Mouse (Mus musculus) heart, embryonic 14.5 days (tissue): ENCODE measurements around the gene Amph. TPM values are rescaled to one million over a fixed set of nuclear protein-coding genes. Genes with fewer than 3 reads are reported as not detected.

Experiments used
- ATAC-seq: fragments of 200-750 bp; cut with Nextera tagmentation; 2 replicates; pipeline ENCODE4 v1.8.0; 2017; ENCODE audit warnings: low read depth, moderate TSS enrichment; ENCODE audit not compliant: insufficient number of reproducible peaks, insufficient read depth, low FRiP score
- H3K27ac ChIP-seq, 2 experiments: fragments of 200-500 bp in 1 of 2; fragments of 300-500 bp in 1 of 2; sonication (generic) in 1 of 2; replicated peaks in 1 of 2; 2 replicates each; pipeline ENCODE4 v1.5.1; 2012 to 2014; ENCODE audit warnings: low read depth in 2 of 2, low read length in 2 of 2, control low read depth in 1 of 2, mild to moderate bottlenecking in 1 of 2, mixed read lengths in 1 of 2; ENCODE audit not compliant: control insufficient read depth in 1 of 2, insufficient read depth in 1 of 2
- H3K27me3 ChIP-seq: fragments of 300-500 bp; sonication (generic); 2 replicates; pipeline ENCODE4 v1.6.1; 2014; ENCODE audit warnings: mild to moderate bottlenecking, low read length, control low read depth; ENCODE audit not compliant: control insufficient read depth, insufficient read depth
- H3K36me3 ChIP-seq: fragments of 300-500 bp; sonication (generic); 2 replicates; pipeline ENCODE4 v1.6.1; 2014; ENCODE audit warnings: mild to moderate bottlenecking, control low read depth, low read length, mixed read lengths; ENCODE audit not compliant: control insufficient read depth, insufficient read depth
- H3K4me1 ChIP-seq, 2 experiments: fragments of 200-500 bp in 1 of 2; fragments of 300-500 bp in 1 of 2; sonication (generic) in 1 of 2; 2 replicates each; pipeline ENCODE4 v1.6.1; 2012 to 2014; ENCODE audit warnings: low read length in 2 of 2, control low read depth in 1 of 2, mixed read lengths in 1 of 2; ENCODE audit not compliant: control insufficient read depth in 2 of 2, insufficient read depth in 2 of 2
- H3K4me2 ChIP-seq: fragments of 300-500 bp; sonication (generic); 2 replicates; pipeline ENCODE4 v1.6.1; 2014; ENCODE audit warnings: mild to moderate bottlenecking, low read length
- H3K4me3 ChIP-seq, 2 experiments: fragments of 200-500 bp in 1 of 2; fragments of 300-500 bp in 1 of 2; sonication (generic) in 1 of 2; 2 replicates each; pipeline ENCODE4 v1.5.1; 2012 to 2014; ENCODE audit warnings: low read length in 2 of 2, mild to moderate bottlenecking in 2 of 2, control low read depth in 1 of 2, low read depth in 1 of 2, moderate library complexity in 1 of 2; ENCODE audit not compliant: control insufficient read depth in 1 of 2, insufficient read depth in 1 of 2
- H3K9ac ChIP-seq: fragments of 300-500 bp; sonication (generic); 2 replicates; pipeline ENCODE4 v1.6.1; 2014; ENCODE audit warnings: mild to moderate bottlenecking, low read length
- H3K9me3 ChIP-seq: fragments of 300-500 bp; sonication (generic); 2 replicates; pipeline ENCODE4 v1.6.1; 2016; ENCODE audit warnings: low read length, control low read depth; ENCODE audit not compliant: control insufficient read depth
- WGBS: fragments of 180-500 bp; shearing (Covaris S2); extraction: QIAGEN DNeasy Blood & Tissue Kit; methylation state at CpG from one replicate; pipeline ENCODE4 v1.1.7; 2014; 5-methylcytosine and 5-hydroxymethylcytosine counted together
- polyA plus RNA-seq: library from polyadenylated mRNA; unstranded; fragments of >200 nt; fragmentation: Nextera tagmentation; extraction: Ambion mirVana; gene quantifications from 2 replicates; pipeline ENCODE4 v1.2.1, GENCODE M21; 2014

Amph gene
- polyA plus RNA-seq, 1 experiment from 2014 or later = 0.22 TPM

DNA sequence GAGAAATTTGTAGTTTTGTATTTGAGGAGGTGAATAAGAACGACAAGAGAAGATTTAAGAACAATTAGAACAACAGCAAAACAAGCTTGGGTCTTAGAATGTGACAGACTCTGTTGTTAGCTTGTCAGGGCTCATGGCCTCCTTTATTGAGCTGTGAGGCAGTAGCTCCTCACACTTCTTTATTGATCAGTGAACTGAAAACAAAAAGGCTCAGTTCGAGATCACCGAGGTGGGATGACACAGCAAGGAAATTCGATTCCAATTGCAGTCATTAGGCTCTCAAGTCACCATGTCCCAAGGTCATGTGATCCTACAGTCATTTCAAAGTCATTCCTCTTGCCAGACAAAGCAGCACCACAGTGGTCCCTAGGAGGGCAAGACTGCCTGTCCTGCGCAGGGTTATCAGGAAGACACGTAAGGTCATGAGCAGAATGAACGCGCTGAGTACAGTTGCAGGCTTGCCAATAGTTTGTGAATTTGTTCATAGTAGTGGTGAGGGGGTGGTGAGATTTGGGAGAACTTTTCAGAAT is 41.2 kb downstream of the Amph start:
- Histone ChIP-seq H3K27ac (no peak overlapping the region), H3K4me2 (no peak overlapping the region), H3K9ac (no peak overlapping the region), H3K9me3 (no peaks in the 10 kb centered on the region), H3K4me1 (peaks cover 0 to 4% of the 10 kb centered on the region in 2 experiments; a peak in 1 of 4 replicates), H3K4me3 (no peak overlapping the region), H3K36me3 (no peaks in the 10 kb centered on the region), H3K27me3 (no peaks in the 10 kb centered on the region)
- ATAC-seq = no peak
- 75% methylated on average over 8 of the region's 8 CpGs for WGBS

DNA sequence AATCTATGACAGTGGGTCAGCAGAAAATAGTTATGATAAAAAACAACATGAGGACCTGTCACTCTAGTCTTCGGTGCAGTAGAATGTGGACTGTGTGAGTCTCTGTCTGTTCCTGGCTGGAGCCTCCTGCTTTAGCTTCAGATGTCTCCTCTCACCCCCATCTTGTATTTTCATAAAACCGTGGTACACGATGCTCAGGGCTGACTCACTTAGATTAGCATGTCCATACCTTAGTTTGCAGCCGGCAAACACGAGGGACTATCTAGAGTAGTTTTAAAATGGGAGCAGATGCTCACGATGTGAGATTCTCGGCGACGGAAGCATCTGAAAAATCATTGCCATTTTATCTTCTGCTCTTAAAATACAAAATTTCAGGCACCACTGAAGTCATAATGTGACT is 54.5 kb downstream of the Amph start:
- no peak for ATAC-seq
- no peaks in the 10 kb centered on the region for H3K36me3 ChIP-seq
- H3K27ac ChIP-seq = no peak overlapping the region
- no peaks in the 10 kb centered on the region for H3K4me1 ChIP-seq
- H3K9ac ChIP-seq = no peak overlapping the region
- 87% methylated on average over 9 of the region's 9 CpGs for WGBS
- no peaks in the 10 kb centered on the region for H3K9me3 ChIP-seq
- no peaks in the 10 kb centered on the region for H3K27me3 ChIP-seq
- H3K4me3 ChIP-seq = no peak overlapping the region
- no peak overlapping the region for H3K4me2 ChIP-seq

DNA sequence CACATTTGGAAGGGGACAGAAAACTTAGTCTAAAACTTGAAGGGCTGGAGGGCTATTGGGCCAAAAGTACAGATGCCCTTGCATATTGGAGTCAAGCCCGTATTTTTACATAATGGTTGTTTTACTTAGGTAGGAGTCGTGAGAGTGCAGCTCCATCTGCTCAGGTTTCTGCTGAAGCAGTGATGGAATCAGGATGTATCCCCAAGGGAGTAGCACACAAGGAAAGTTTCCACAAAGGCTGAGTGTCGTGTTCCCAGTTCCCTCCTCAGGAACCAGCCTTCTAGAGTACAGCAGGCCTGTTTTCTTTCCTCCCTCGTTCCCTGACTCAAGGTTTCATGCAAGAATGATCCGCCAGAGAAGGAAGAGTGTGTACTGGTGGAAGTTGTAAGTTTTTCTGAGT is 56.4 kb downstream of the Amph start:
- no peak for ATAC-seq
- Histone ChIP-seq H3K36me3 (no peaks in the 10 kb centered on the region), H3K27ac (no peak overlapping the region), H3K4me1 (no peaks in the 10 kb centered on the region), H3K9ac (no peak overlapping the region), H3K4me2 (no peak overlapping the region), H3K9me3 (no peaks in the 10 kb centered on the region), H3K27me3 (no peaks in the 10 kb centered on the region), H3K4me3 (no peak overlapping the region)
- WGBS = 73% methylated on average over 5 of the region's 5 CpGs

DNA sequence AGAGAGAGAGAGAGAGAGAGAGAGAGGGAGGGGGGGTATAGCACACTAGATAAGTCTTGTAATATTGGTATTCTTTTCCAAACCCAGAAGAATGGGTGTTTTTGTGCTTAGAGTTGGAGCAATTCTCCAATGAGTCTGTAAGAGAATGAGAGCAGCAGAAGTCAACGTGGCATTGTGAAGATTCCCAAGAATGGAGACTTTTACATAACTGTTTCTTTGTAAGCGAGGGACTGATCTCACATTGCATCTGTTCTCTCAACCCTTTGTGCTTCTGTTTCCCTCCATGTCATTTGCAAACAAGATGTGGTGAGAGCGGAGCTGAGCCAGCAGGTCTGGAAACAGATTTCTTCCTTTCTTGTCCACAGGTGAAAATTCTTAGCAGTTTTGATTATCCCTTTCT is 60.4 kb downstream of the Amph start:
- no peak overlapping the region for H3K9ac ChIP-seq
- H3K4me3 ChIP-seq = no peak overlapping the region
- H3K36me3 ChIP-seq = no peaks in the 10 kb centered on the region
- no peak overlapping the region for H3K4me2 ChIP-seq
- no peaks in the 10 kb centered on the region for H3K4me1 ChIP-seq
- no peaks in the 10 kb centered on the region for H3K9me3 ChIP-seq
- ATAC-seq = no peak
- WGBS = 71% methylated on average over 3 of the region's 3 CpGs
- no peaks in the 10 kb centered on the region for H3K27me3 ChIP-seq
- no peak overlapping the region for H3K27ac ChIP-seq

DNA sequence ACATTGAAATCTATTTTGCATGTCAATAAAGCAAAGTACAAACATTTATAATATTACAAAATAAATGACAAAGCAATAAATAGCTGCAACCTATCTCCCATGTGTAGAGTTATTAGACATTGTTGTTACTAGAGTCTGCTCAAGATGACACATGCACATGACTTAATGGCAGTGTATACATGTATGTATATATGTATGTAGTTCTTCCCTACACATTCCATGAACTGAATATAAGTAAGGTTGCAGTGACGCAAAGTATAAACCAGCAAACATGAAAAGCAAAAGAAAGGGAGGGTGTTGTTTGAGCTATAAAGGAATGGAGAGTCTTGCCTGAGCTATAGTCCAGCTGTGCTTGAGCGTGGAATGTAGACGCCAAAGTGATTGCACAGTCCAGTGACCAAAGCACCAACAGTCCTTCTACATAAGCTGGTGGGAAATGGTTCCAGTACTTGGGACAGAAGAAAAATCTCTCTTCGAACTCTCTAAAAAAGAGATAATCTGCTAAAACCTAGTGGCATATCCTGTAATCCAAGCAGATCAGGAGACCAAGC is 66.9 kb downstream of the Amph start:
- Histone ChIP-seq H3K9ac (no peak overlapping the region), H3K4me3 (no peak overlapping the region), H3K4me1 (no peaks in the 10 kb centered on the region), H3K36me3 (no peaks in the 10 kb centered on the region), H3K27me3 (no peaks in the 10 kb centered on the region), H3K4me2 (no peak overlapping the region), H3K27ac (no peak overlapping the region), H3K9me3 (no peaks in the 10 kb centered on the region)
- no peak for ATAC-seq
- 84% methylated on average over 4 of the region's 4 CpGs for WGBS

DNA sequence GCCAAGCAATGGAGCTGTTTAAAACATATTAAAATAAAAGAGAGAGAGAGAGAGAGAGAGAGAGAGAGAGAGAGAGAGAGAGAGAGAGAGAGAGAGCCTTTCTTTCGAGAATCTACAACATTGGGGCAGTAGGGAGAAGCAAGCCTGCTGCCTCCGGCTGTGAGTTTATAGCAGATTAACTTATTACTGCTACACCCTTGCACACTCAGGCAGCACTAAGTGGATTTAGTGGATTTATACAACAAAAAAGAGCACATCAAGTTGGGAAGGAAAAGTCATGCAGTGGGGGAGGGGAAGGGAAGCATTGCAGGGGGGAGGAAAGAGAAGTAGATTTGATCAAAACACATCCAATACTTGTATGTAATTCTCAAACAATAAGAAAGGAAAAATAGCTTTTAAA is 73.5 kb downstream of the Amph start:
- H3K36me3 ChIP-seq = no peaks in the 10 kb centered on the region
- H3K4me1 ChIP-seq = no peaks in the 10 kb centered on the region
- no peak overlapping the region for H3K9ac ChIP-seq
- ATAC-seq = no peak
- WGBS = 84% methylated on average over 2 of the region's 2 CpGs
- no peaks in the 10 kb centered on the region for H3K27me3 ChIP-seq
- no peak overlapping the region for H3K4me2 ChIP-seq
- H3K9me3 ChIP-seq = no peaks in the 10 kb centered on the region
- H3K27ac ChIP-seq = no peak overlapping the region
- no peak overlapping the region for H3K4me3 ChIP-seq

DNA sequence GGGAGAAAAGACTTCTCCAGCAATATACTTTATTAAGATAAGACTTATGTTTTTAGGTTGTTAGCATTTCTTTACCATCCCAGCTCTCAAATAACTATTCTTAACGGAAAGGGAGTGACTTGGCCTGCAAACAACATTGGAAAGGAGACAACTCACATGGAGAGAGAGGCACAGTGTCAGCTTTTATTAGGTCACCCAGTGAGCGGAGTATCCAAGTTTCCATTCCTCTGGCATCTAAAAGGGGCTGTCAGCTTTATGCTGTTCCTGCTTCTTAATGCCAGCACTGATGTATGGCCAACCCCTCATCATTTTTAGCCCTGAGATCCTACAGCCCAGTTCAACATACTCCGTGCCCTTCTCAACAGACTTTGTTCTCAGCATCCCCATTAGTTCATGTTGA is 74.3 kb downstream of the Amph start:
- no peaks in the 10 kb centered on the region for H3K36me3 ChIP-seq
- H3K4me1 ChIP-seq = no peaks in the 10 kb centered on the region
- WGBS = 84% methylated on average over 3 of the region's 3 CpGs
- no peaks in the 10 kb centered on the region for H3K9me3 ChIP-seq
- no peak overlapping the region for H3K4me3 ChIP-seq
- H3K9ac ChIP-seq = no peak overlapping the region
- no peak for ATAC-seq
- H3K4me2 ChIP-seq = no peak overlapping the region
- no peaks in the 10 kb centered on the region for H3K27me3 ChIP-seq
- no peak overlapping the region for H3K27ac ChIP-seq

DNA sequence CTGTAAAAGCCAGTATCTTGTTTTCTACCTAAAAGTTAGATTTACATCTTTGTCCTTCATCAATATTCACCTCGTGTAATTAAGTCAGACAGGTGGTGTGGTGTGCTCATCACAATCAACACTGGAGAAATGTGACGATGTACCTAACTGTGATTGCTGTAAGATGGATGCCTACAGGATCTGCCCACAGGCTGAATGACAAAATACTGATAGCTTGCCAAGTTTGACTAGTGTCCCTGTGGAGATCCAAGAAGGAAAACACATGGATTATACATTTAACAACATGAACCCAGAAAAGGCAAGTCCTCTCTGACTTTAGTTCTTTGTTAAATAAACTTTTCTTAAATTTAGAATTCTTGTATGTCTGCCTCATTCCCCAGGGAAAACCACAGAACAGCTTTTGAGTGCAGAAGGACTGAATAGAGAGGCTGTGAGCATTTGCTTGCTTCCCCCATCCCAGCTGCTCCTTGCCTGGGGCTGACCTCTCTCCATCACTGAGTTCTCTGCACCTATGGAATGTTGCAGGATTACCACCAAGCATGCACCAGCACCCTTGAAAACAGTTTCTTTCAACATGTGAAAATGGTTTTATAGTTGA is 77.2 kb downstream of the Amph start:
- Histone ChIP-seq H3K36me3 (no peaks in the 10 kb centered on the region), H3K9me3 (no peaks in the 10 kb centered on the region), H3K4me2 (no peak overlapping the region), H3K27me3 (no peaks in the 10 kb centered on the region), H3K27ac (no peak overlapping the region), H3K4me3 (no peak overlapping the region), H3K9ac (no peak overlapping the region), H3K4me1 (no peaks in the 10 kb centered on the region)
- ATAC-seq = no peak
- WGBS = 71% methylated on average over 2 of the region's 2 CpGs
